Mouse (Mus musculus) G1E (cell line): ENCODE measurements around the gene Tbcb.

Source experiments
- CTCF ChIP-seq: IDR thresholded peaks from 2 replicates; pipeline ENCODE4 v1.5.1; 2012; ENCODE audit warnings: low read depth, low read length, inconsistent platforms, mixed read lengths
- GATA1 ChIP-seq: IDR thresholded peaks from 2 replicates; pipeline ENCODE4 v1.6.1; 2012; ENCODE audit warnings: borderline replicate concordance, low read length, inconsistent platforms, mixed read lengths
- GATA2 ChIP-seq: IDR thresholded peaks from 2 replicates; pipeline ENCODE4 v1.6.1; 2012; ENCODE audit warnings: low read depth, low read length, inconsistent platforms, borderline replicate concordance
- TAL1 ChIP-seq: conservative IDR thresholded peaks from 2 replicates; pipeline ENCODE4 v1.6.1; 2012; ENCODE audit warnings: low read depth, low read length, inconsistent platforms, mixed read lengths

- TF ChIP-seq CTCF (no peak), GATA2 (no peak), TAL1 (no peak), GATA1 (no peak)
These were observed 12.6 kb downstream of the Tbcb start for GRCm38 (mm10) chr7:30219293-30220007.
